Mouse (Mus musculus): ENCODE results near the gene Supt4a. TPM values are rescaled to one million over a fixed set of nuclear protein-coding genes. Genes with fewer than 3 reads are reported as not detected.

The Supt4a gene
- polyA plus RNA-seq, 1 experiment, result 15.5 TPM

DNA sequence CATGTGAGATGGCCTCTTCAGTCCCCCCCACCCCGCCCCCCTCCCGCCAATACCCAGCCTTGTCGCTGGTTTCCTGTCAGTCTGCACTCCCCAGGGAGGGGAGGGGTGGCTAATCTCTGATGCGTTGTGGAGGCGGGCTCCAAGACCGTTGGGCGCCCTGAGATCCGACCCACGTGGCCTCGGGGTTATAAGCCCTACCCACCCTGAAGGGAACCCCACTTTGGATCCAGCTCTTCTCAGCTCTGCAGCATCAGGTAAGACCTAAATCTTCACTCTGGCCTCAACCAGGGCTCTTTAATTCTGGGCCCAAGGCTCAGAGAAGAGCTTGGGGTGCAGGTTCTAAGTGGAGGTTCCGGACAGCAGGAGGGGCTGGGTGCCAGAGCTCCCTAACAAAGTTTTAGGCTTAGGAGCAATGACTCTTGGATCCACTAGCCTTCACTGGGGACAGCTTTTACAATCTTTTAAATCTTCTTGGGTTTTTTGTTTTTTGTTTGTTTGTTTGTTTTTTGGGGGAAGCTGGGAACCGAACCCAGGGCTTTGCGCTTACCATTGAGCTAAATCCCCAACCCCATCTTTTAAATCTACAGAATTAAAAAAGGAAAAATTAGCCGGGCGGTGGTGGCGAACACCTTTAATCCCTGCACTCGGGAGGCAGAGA is 18.1 kb downstream of the Supt4a start:
- TF ChIP-seq FLI1 (IDR thresholded peaks at IDR 0.05; ENCODE audit: low read length) (no peak), GATA1 (IDR thresholded peaks at IDR 0.05; ENCODE audit: borderline replicate concordance, low read length) (no peak)
- Histone ChIP-seq H3K9me3 (no peaks in the 10 kb centered on the region), H3K4me3 (replicated peaks) (peak overlapping the region; percentile 92), H3K27me3 (replicated peaks) (no peaks in the 10 kb centered on the region), H3K36me3 (replicated peaks; ENCODE audit: low read length) (peaks cover 25% of the 10 kb centered on the region), H3K4me1 (peaks cover 75% of the 10 kb centered on the region)

DNA sequence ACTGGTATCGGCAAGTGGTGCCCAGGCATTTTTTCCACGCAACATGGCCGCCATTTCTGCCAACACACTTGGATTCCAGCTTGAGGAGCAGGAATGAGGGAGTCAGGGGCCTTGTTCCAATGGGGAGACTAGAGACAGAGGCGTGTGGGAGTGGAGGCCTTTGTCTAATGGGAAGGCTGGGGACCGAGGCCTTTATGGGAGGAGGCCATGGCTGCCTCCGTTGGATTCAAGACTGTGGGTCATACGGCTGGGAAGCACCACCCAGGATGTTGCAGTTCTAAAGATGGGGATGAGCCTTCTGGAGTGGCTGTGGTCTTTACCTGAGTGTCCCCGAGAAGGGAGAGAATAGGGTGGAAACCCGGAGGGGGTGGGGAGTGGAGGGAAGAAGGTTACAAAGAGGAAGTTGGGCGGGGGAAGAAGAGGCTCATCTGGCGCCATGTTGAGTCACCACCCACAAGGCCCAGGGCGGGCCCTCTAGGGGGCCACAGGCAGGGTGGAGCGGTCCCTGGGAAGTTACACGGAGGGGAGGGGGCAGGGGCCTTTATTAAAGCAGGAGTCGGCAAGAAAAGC is 19.0 kb downstream of the Supt4a start:
- H3K4me1 ChIP-seq, result peaks cover 75% of the 10 kb centered on the region
- H3K36me3 ChIP-seq (replicated peaks; ENCODE audit: low read length), result peaks cover 30% of the 10 kb centered on the region
- peak overlapping the region; percentile 99 for H3K4me3 ChIP-seq (replicated peaks)
- peaks cover under 1% of the 10 kb centered on the region for H3K27me3 ChIP-seq (replicated peaks)
- TF ChIP-seq FLI1 (IDR thresholded peaks at IDR 0.05; ENCODE audit: low read length) (no peak), GATA1 (IDR thresholded peaks at IDR 0.05; ENCODE audit: borderline replicate concordance, low read length) (no peak)
- H3K9me3 ChIP-seq, result no peaks in the 10 kb centered on the region

DNA sequence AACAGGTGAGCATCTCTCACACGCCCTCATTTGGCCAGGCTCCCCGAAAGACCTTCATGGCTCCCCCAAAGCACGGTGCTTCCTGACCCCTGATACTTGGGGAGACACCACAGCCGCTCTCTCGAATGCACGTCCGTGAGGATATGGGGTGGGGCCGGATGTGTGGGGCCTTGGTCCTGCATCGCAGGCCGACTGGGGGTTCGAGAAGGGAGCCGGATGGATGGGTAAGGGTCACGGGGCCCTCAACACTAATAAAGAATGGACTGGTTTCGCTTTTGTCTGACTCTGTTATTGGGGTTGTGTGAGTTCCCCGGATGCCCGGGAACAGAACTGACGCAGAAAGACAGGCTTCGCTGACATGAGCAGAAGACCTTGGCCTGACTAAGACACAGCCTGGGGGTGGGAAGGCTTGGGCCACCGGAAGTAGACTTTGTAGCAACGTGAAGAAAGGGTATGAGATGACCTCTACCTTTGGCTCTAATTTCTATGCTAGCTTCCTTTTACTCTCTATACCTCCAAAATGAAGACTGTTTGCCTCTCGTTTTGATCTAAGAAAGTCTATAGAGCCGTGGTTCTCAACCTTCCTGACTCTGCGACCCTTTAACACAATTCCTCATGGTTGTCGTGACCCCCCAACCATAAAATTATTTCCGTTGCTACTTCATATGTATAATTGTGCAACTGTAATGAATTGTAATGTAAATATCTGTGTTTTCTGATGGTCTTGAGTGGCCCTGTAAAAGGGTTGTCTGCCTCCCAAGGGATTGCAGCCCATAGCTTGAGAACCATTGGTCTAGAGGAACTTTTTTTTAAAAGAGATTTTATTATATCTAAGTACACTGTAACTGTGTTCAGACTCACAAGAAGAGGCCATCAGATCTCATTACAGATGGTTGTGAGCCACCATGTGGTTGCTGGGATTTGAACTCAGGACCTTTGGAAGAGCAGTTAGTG is 19.9 kb downstream of the Supt4a start:
- H3K4me1 ChIP-seq, result peaks cover 75% of the 10 kb centered on the region
- no peaks in the 10 kb centered on the region for H3K9me3 ChIP-seq
- peaks cover 8% of the 10 kb centered on the region for H3K27me3 ChIP-seq (replicated peaks)
- TF ChIP-seq FLI1 (IDR thresholded peaks at IDR 0.05; ENCODE audit: low read length) (no peak), GATA1 (IDR thresholded peaks at IDR 0.05; ENCODE audit: borderline replicate concordance, low read length) (no peak)
- peaks cover 36% of the 10 kb centered on the region for H3K36me3 ChIP-seq (replicated peaks; ENCODE audit: low read length)
- H3K4me3 ChIP-seq (replicated peaks), result peak overlapping the region; percentile 99

DNA sequence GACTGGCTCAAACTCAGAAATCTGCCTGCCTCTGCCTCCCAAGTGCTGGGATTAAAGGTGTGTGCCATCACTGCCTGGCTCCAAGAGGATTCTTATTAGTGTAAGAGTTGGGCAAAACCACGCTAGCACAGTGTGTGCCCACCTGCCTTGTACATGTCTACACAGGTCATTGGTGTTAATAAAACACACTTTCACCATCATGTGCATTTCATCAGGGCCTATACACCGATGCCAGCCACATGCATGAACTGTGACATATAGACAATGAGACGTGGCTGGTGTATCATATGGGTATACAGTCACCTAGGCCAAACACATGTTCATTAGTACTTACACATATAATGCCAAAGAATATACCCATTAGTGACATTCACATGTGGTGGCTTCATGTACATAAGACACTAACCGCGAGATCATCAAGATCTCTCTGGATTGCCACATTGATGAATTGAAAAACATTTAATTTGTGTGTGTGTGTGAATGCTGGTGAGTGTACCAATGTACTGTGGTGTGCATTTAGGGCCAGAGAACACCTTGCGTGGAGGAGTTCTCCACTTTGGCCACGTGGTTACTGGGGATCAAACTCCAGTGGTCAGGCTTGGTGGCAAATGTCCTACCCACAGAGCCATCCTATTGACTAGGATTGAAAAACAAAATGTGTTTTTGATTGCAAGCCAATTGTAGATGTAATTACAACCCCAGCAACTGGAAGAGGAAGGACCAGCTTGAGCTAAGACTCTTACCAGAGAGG is 21.0 kb downstream of the Supt4a start:
- H3K4me3 ChIP-seq (replicated peaks), result peak overlapping the region; percentile 92
- TF ChIP-seq GATA1 (IDR thresholded peaks at IDR 0.05; ENCODE audit: borderline replicate concordance, low read length), result no peak
- no peak for TF ChIP-seq FLI1 (IDR thresholded peaks at IDR 0.05; ENCODE audit: low read length)
- H3K4me1 ChIP-seq, result peaks cover 75% of the 10 kb centered on the region
- H3K27me3 ChIP-seq (replicated peaks), result peaks cover 19% of the 10 kb centered on the region
- H3K9me3 ChIP-seq, result no peaks in the 10 kb centered on the region
- H3K36me3 ChIP-seq (replicated peaks; ENCODE audit: low read length), result peaks cover 47% of the 10 kb centered on the region

DNA sequence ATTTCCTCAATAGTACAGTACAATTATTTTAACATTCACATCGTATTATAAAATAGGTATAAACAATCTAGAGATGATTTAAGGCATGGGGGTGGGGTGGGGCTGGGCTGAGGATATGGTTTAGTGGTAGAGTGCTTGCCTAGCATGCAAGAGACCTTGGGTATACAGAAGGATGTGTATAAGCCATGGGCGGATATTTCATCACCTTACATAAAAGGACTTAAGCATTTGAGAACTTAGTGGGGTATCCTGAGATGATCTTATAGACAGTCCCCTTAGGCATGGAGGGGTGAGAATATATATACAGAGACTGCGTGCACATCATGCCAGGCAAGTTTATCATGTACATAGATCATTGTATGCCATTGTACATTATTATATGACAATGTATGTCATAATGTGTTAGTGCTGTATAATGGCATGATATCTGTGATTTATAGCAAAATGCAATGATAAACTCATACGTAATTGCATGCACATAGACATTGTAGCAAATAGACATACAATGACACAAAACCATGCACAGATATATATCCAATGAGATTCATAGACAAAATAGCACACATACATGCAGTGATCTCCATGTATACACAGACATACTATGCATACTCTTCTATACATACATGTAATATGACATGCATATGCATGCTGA is 21.7 kb downstream of the Supt4a start:
- Histone ChIP-seq H3K9me3 (no peaks in the 10 kb centered on the region), H3K4me3 (replicated peaks) (peak overlapping the region; percentile 79), H3K27me3 (replicated peaks) (peaks cover 27% of the 10 kb centered on the region), H3K36me3 (replicated peaks; ENCODE audit: low read length) (peaks cover 54% of the 10 kb centered on the region), H3K4me1 (peaks cover 75% of the 10 kb centered on the region)
- TF ChIP-seq FLI1 (IDR thresholded peaks at IDR 0.05; ENCODE audit: low read length), result no peak
- TF ChIP-seq GATA1 (IDR thresholded peaks at IDR 0.05; ENCODE audit: borderline replicate concordance, low read length), result no peak

DNA sequence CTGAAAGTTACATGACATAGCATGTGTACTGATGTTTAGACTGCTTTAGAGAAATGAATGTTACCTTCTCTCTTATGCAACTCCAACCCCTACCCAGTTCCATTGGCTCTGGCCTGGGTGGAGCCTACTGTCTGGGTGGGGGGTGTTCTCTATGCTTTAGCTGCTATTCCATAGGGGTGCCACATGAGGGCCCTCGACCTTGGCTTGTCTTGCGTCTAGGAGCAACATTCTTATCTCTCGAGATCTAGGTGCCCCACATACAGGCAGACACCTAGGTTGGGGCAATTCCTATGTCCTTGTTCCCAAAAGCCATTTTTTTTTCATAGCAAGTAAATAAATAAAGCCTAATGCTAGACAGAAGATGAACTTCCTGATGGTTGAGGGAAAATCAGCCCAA is 22.3 kb downstream of the Supt4a start:
- no peaks in the 10 kb centered on the region for H3K9me3 ChIP-seq
- H3K27me3 ChIP-seq (replicated peaks), result peaks cover 32% of the 10 kb centered on the region
- peaks cover 75% of the 10 kb centered on the region for H3K4me1 ChIP-seq

DNA sequence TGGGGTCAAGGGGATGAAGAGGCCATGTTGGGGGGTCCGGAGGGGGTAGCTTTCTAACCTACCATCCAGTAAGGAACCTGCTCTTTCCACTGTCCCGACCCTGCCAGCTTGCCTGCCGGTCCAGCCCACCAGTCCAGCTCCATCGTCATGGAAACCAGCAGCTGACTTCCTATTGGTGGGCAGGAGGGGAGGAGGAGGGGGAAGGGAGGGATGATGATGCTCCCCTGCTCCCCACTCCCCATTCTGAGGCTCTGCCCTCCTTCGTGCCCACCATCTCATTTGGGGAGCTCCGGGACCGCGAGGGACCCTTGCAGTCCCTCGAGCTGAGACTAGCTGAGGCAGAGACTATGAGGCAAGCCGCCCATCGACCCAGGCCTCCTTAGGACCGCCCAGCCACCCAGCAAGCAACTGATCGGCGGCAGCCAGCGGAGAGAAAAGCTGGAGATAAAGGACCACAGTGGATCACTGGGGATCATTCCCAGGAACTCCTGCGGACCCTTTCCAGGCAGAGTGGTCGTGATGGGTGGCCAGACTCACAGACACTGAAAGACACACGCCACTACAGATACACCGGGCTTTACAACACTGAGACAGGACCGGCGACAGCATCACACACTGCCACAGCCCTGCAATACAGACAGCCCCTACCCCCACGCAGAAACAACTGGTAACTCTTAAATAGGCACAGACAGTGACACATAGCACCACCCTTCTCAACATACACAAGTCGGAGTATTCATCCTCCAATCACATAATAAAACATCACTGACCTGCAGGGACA is 23.1 kb downstream of the Supt4a start, which contains the start of gene Tspoap1:
TSS of gene Tspoap1 (plus strand) at position 241 of the 781 bp plus-strand sequence.
- H3K27me3 ChIP-seq (replicated peaks), result peaks cover 36% of the 10 kb centered on the region
- TF ChIP-seq GATA1 (IDR thresholded peaks at IDR 0.05; ENCODE audit: borderline replicate concordance, low read length) (no peak), FLI1 (IDR thresholded peaks at IDR 0.05; ENCODE audit: low read length) (no peak)
- H3K9me3 ChIP-seq, result no peaks in the 10 kb centered on the region
- peak within 1 kb of the TSS; percentile 79 for H3K4me3 ChIP-seq (replicated peaks)
- peaks cover 71% of the 10 kb centered on the region for H3K4me1 ChIP-seq
- H3K36me3 ChIP-seq (replicated peaks; ENCODE audit: low read length), result peaks cover 68% of the 10 kb centered on the region

More for the DNA sequence above, 22.3 kb downstream of the Supt4a start:
- TF ChIP-seq FLI1 (IDR thresholded peaks at IDR 0.05; ENCODE audit: low read length) (no peak), GATA1 (IDR thresholded peaks at IDR 0.05; ENCODE audit: borderline replicate concordance, low read length) (peak; percentile 82; the same call in 2 of the 3 replicates)
- peak overlapping the region; percentile 65 for H3K4me3 ChIP-seq (replicated peaks)
- peaks cover 59% of the 10 kb centered on the region for H3K36me3 ChIP-seq (replicated peaks; ENCODE audit: low read length)

DNA sequence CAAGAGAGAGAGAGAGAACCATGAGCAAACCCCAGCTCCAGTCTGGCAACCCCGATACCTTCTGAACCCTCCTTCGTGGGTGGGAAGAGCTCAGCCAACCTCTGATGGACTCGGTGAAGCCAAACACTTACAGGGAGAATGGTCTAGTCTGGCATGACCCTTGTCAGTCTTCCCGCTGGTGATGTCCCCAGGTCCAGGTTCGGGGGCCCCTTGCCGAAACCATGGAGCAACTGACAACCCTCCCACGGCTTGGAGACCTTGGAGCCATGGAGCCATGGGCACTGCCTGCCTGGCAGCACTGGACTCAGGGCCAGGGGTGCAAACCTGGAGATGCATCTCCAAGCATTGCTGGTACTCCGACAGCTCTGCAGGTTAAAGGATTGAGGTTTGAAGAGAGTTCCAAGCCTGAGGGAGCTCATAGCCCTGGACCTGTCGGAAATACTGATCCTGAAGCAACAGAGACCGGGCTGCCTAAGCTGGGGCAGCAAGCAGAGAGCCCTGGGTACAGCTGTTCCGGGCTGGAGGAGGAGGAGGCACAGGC is 23.9 kb downstream of the Supt4a start:
- Histone ChIP-seq H3K4me1 (peaks cover 71% of the 10 kb centered on the region), H3K9me3 (no peaks in the 10 kb centered on the region), H3K4me3 (replicated peaks) (peak overlapping the region; percentile 20), H3K27me3 (replicated peaks) (peaks cover 36% of the 10 kb centered on the region), H3K36me3 (replicated peaks; ENCODE audit: low read length) (peaks cover 74% of the 10 kb centered on the region)
- no peak; the same call in 1 of the 2 replicates for TF ChIP-seq FLI1 (IDR thresholded peaks at IDR 0.05; ENCODE audit: low read length)
- TF ChIP-seq GATA1 (IDR thresholded peaks at IDR 0.05; ENCODE audit: borderline replicate concordance, low read length), result no peak

All from megakaryocyte, embryonic 14.5 days (primary cell).